Mouse (Mus musculus) cerebellum, postnatal 14 days (tissue): ENCODE data around the gene Dctpp1.

Source experiments
- DNase-seq, 2 experiments: peaks; one replicate each; pipeline ENCODE4 v3.0.0; 2021; ENCODE audit warnings: mixed read lengths in 2 of 2

The Dctpp1 gene

DNA sequence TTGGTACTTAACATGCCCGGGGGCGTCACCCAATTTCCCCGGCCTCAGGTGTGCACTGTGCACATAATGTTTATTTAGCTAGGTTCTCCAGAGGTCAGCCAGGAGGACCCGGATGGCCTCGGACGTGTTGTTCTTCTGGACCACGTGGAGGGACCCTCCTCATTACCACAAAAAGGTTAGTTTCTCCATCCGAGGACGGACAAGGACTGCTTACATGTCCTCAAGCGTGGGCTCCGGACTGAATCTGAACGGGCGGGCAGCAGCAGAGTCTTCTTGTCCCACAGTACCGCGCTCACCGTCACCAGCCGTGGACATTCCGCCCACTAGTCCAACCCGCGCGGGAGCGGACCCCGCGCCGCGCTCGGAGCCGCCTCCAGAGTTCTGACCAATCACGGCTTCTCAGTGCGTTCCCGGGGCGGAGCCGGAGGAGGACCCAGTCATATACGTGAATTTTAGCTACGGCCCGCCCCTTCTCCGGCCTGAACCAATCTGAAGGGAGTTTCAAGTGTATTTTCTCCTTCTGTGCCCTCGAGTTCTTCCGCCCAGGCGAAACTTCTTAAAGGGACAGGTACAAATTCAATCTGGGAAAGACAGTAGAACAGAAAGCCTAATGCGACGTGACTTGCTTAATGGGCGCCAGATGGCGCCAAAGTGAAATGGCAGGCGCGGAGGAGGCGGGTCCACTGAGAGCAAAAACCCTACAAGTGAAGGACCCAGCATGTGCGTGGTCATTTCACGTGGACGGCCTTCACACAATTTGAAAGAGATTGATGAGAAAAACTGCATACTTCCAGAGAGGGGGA lies at the start of gene Dctpp1:
Gene Dctpp1 (minus strand): TSS at position 401 of the 803 bp plus-strand sequence.
- DNase-seq: peak; percentile 97

DNA sequence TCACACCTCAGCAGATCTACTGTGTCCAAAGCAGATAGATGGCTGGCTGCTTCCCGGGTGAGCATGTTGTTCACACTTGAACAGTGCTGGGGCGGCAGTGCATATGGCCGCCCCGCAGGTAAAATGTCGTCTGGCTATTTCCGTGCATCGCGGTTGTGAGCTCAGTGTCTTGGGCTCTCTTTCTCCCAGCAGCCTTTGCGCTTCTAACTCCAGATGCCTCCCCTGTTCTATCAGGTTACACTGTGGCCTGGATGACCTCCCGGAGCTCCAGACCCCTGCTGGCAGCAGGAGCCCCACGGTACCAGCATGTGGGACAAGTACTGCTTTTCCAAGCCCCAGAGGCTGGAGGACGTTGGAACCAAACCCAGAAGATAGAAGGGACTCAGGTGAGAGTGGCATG lies 49.4 kb upstream of the Dctpp1 start:
- no peak for DNase-seq

DNA sequence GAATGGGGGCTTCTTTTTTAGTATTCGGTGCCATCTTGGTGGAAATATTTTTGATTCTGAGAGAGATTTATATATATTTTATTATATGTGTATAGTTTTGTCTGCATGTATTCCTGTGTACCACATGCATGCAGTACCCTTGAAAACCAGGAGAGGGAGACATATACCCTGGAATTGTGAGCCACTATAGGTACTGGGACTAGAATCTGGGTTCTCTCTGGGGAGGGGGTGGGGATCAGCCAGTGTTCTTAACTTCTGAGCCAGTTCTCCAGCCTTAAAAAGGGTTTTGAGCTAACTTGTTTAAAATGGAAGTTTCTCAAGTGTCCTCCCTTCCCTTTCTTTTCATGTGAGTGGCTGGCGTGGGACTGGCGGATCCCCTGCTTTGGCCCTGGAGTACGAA lies 48.4 kb upstream of the Dctpp1 start:
- DNase-seq: peak; percentile 84 to 85

- DNase-seq: no peak
These were observed 47.9 kb upstream of the Dctpp1 start for GRCm38 (mm10) chr7:127308431-127308830.

- no peak for DNase-seq
These were observed 37.2 kb upstream of the Dctpp1 start for GRCm38 (mm10) chr7:127297586-127298193.

DNA sequence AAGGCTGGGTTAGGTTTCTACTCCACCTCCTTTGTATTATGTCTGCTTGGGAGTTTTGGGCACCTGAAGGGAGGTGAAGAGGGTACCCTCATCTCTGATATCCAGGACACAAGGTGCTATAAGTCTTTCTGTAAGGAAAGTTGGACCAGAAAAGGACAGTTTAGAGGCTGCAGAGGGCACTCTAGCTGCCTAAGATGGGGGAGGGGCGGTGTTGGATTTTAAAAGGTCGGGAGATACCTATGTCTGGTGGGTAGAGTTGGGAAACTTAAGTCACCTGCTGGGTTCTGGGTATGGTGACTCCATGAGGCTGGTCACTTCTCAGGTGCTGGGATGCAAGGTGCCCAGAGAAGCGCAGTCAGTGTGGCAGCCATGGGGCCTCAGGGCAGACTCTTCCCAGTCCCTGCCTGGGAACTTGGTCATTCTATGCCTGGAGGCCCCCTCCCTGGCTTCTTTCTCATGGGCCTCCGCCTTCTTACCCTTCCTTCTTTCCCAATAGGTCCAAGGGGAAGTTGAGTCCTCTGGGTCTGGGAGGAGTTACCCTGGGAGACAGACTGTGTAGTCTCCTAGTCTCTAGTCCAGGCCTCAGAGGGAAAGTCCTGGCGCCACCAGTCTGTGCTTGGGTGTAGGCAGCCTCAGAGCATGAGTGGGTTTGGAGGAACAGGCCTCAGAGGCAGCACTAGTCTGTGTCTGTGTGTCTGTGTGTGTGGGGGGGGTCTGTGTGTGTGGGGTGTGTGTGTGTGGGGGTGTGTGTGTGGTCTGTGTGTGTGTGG lies 36.5 kb upstream of the Dctpp1 start:
- DNase-seq: no peak

DNA sequence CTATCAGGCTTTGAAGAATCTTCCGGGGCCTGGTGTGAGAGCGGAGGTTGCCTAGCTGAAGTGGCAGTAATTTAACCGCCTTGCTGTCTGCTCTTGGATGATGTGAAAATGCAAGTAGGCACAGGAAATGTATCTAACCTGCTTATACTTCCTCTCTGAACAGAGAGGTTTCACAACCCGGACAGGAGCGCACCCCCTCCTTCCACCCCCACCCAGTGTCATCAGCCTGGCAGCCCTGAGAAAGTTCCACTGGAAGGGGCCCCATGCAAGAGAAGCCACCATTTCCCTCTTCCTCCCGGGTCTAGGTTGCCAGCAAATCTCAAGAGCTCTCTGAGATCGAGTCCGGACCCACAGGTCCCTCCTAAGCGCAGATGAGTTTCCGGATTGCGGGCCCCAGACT lies 35.6 kb upstream of the Dctpp1 start, which contains the start of gene Itgal:
Gene Itgal (plus strand): TSS at position 163 of the 400 bp plus-strand sequence.
- no peak for DNase-seq

DNA sequence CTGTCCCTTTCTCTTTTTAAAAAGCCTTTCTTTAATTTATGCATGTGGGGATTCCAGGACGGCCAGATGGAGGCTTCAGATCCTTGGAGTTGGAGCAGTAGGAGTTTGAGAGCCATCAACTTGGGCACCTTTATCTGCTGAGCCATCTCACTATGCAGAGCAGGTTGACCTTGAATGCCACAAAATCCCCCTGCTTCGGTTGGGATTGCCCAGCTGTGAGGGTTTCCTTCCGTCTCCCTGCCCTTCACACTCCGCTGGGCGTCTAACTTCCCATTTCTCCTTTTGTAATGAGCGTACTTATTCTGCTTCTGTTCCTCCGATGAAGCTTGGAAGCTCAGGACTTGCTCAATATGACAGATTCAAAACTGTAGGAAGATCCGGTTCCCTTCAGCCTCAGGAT lies 29.6 kb upstream of the Dctpp1 start:
- no peak for DNase-seq

GRCm38 (mm10) chr7:127289306-127289705 lies 28.8 kb upstream of the Dctpp1 start:
- no peak for DNase-seq

- no peak for DNase-seq
These were observed 27.4 kb upstream of the Dctpp1 start for GRCm38 (mm10) chr7:127287940-127288339.

- no peak for DNase-seq
These were observed 24.6 kb upstream of the Dctpp1 start for GRCm38 (mm10) chr7:127285154-127285553.

GRCm38 (mm10) chr7:127282190-127282589 lies 21.7 kb upstream of the Dctpp1 start:
- no peak for DNase-seq

GRCm38 (mm10) chr7:127281114-127281513 lies 20.6 kb upstream of the Dctpp1 start:
- DNase-seq: no peak

GRCm38 (mm10) chr7:127280092-127280491 lies 19.6 kb upstream of the Dctpp1 start:
- DNase-seq: no peak

- DNase-seq: peak; percentile 40 to 57
These were observed 17.8 kb upstream of the Dctpp1 start for GRCm38 (mm10) chr7:127278311-127278710.

DNA sequence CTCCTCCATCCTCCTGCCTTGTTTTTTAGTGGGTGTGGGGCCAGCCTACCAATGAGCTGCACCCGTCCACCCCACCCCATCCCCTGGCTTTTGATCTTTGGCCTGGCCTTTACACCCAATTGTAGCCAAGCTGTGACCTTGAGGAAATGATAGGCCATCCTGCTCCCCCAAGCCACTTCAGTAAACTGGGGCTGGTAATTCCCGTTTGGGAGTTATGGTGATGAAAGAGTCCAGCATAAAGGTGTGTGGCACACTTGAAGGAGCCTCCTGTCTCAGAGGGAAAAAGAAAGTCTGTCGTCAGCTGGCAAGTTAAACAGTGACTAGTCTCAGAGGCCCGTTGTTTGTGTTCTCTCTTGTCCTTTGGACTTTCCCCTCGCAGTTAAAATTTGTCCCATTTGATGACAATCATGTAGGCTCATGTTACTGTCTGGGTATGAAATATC lies 16.0 kb upstream of the Dctpp1 start:
- no peak for DNase-seq

DNA sequence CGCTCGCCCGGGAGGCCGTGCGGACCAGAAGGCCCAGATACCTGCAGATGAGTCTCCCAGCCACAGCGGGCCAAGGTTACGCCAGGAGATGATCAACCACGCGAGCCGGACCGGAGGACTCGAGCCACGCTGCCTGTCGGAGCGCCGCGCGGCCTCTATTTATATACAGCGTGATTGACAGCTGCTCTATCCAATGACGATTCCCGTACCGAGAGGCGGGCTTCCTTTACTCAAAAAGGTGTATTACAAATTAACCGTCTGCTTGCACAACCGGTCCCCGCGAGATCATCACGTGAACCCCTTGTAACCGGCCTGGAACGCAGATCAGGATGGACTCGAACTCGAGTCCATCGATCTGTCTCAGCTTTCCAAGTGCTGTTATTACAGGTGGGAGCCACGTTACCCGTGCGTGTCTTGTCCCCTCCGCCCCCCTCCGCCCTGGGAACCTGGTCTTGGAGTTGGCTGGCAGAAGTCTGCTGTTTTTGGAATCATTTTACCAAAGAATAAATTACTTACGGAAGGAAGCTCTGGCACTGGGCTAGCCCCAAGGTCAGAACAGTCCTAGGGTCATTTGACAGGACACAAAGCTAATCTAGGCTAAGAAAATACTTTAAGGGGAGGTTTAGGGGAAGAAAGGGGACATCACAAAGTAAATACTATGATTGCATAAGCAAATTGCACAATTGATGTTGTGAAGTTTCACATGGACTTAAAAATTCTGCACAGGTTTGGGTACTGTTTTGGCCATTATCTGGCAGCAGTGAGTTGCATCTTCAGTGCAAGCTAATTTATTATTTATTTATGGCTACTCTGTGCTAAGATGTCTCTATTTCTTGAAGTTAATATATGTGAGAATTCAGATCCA lies 13.6 kb upstream of the Dctpp1 start, which contains the start of gene Sephs2:
Gene Sephs2 (minus strand): TSS at position 131 of the 865 bp plus-strand sequence.
- peak; percentile 98 to 99 for DNase-seq

DNA sequence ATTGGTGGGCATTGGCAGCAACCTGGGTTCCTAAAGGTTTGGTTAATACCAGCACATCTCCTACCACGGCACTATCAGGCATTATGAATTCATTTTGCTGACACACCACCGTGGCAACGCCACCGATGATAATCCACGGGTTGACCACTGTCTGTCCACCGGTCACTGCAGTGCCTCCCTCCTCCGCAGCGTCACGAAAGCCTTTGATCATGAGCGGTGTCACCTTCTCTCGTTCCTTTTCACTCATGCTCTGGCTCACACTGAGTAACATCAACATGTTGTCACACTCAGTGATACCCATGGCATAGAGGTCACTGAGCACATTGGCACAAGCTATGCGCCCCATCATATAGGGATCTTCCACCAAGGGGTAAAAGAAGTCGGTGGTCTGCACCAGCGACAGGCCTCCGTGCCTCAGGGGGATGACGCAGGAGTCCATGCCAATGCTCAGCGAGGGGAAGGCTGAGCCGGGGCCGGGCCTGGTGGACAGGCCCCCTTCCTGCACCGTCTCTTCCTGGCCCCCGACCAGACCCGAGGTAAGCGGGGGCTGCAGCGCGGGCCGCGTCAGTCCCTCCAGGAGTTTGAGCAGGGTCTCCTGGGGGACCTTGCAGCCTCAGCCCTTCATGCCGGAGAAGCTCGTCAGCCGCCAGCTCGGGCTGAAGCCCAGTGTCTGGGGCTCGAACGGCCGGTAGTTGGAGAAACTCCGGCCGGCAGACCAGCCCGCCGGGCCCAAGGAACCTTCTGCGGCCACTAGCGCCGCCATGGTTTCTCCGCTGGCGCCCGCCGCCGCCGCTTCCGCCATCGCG lies 12.8 kb upstream of the Dctpp1 start:
- peak in 1 of 2 experiments; percentile 67 for DNase-seq

DNA sequence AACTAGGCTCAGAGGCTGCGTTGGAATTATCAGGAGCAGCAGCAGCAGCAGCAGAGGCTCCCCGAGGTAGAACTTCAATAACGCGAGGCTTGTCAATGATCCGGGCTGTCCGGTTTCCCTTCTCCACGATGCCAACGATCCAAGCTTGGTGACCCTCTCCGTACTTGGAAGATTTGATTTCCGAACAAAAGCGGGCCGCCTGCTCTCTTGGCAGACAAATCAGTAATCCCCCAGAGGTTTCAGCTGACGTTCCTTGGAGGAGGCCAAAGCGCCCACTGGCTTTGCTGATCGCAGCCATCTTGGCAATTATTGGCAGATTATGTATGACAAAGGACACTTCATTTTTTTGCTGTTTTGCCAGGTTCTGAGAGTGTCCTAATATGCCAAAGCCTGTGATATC lies 12.1 kb upstream of the Dctpp1 start:
- DNase-seq: no peak

DNA sequence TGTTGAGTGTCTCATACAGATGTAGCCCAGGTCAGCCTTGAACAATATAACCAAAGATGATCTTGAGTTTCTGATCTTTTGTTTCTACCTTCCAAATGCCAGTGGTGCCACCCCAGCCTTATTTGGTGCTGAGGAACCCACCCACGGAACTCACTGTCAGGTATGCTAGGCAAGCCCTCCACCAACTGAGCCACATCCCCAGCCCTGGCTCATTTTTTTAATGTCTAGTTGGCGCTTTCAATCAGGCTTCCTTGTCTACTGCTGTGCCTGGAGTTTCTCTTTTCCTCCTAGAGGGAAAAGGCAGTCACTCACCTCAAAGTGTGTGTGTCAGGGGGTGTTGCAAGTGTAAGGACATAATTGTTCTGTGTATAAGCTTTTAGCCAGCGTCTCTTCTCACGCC lies 10.6 kb upstream of the Dctpp1 start:
- no peak for DNase-seq

- DNase-seq: no peak
These were observed 10.2 kb upstream of the Dctpp1 start for GRCm38 (mm10) chr7:127270666-127271065.
